Mouse (Mus musculus) cerebral cortex, adult 2 months (tissue): Measurements from ENCODE around the gene Cbx2.

Source experiments
- WGBS: fragments of 180-500 bp; shearing (Covaris S2); methylation state at CpG from one replicate; pipeline ENCODE4 v1.1.7; 2018; 5-methylcytosine and 5-hydroxymethylcytosine counted together

Cbx2 gene

DNA sequence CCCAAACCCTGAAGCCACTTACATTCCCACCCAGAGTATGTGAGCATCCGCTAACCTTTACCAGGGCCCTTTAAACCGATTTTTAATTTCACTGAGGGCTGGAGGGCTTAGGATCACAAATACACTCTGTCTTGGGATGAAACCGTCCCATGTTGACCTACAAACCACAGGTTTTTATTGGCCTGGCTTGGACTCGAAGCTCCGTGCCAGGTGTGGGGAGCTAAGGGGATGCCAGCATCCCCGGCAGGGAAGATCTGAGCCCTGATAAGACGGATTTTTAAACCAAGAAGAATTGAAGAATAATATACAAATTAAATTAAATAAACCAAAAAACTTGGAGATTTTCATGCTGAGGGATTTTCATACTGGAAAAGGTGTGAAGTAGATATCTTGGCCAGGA is 8.3 kb upstream of the Cbx2 start:
- 85% methylated on average over 7 of the region's 7 CpGs for WGBS

DNA sequence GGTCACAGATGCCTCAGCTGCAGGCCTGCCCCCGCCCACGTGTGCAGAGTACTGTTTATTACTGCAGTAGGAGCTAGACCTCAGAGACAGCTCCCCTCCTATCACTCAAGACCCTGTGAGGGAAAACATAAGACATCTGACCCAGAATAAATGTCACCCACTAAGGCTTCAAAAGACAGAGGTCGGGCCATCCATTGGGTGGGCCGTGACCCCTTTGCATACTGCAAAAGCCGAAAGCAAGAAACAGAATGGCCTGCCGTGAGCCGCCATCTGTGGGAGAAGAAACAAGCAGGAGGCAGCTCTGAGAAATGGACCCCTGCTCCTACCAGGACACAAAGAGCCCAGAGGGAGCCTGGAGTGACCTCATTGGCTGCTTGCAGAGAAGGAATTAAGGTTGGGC is 5.3 kb upstream of the Cbx2 start:
- WGBS = 81% methylated on average over 7 of the region's 7 CpGs

DNA sequence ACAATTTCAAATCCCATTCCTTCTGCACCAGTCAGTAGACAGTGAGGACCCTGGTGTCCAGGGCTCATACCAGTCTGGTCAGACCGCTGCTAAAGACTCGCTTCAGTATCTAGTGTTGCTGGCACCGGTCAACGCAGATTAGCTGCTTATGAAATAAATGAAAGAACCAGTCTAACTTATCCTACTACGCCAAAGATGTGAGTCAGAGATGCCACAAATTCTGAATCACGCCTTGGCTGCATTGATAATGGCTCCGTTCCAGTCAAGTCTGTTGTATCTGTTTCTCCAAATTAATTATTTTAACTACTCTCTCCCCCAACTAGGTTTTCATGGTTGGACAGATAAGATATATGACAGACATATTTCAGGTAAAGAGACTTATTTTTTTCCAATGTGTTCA is 1.6 kb upstream of the Cbx2 start:
- WGBS = 65% methylated on average over 7 of the region's 7 CpGs

DNA sequence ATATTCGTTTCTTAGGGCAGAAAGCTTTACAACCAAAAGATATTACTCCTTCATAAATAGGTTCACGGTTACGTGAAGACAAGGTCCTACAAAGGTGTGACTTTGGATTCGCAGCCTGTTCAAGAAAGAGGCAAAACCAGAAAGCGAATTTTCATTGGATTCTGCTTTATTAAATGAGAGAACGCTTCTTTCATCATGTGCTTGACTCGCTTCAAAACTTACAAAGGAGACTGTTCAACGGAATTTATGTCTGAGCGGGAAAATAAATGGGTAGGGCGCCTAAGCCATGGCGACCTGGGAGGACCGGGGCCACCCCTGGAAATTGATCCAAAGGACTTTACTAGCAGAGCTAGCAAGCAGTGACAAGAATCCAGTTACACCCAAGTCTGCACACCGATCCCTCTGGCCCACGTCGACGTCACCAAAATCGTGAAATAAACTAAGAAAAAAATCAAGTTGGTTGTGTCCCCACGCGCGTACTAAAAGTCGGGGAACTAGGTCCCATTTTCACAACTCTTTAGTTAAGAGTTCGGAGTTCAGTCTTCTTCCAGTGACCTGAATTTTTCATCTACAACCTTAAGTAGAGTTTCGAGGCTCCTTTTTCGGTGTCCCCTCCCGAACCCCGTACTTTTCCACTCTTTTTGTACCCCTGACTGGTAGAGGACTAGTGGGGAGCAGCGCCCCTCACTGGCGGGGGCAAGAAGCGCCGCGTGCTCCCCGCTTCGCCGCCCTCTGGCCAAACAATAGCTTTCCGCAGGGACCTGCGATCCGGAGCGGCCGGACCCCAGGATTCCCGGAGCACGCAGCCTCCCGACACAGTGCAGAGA is 481 bp upstream of the Cbx2 start:
- WGBS = 3% methylated on average over 42 of the region's 42 CpGs

DNA sequence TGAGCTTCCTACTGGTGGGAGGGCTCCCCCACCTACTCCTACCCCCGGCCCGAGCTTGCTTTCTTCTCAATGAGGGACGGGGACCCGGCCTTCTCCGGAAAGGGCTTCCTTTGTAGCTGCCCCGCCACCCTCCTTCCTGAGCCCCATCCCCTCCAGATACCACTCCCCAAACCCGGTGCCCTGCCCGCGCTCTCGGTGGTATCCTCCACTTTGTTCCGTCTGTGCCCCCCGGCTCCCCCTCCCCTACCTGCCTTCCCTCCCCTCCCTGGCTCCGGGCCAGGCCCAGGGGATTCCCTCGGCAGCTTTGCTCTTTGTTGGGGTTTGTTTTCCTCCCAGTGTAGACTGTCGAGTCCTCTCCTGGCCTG is 836 bp downstream of the Cbx2 start:
- WGBS = 3% methylated on average over 15 of the region's 15 CpGs

DNA sequence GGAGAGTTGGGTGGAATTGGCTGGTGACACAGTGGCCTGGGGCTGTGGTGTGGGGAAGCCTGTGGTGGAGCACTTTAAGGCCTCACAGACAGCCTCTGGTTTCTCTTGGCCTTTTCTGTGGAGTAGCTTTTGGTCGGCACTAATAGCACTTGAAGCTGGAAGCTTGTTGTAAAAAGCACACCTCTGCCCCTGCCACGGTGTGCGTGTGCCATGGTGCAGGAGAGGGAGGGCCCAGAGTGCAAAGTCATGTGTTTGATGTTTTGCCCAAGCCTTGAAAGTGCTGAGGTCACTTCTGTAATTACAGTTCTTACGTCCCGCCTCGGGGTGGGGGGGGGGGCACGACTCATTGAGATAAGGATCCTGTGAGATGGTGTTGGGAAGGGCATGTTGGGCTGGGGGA is 1.5 kb downstream of the Cbx2 start:
- WGBS = 36% methylated on average over 7 of the region's 7 CpGs

DNA sequence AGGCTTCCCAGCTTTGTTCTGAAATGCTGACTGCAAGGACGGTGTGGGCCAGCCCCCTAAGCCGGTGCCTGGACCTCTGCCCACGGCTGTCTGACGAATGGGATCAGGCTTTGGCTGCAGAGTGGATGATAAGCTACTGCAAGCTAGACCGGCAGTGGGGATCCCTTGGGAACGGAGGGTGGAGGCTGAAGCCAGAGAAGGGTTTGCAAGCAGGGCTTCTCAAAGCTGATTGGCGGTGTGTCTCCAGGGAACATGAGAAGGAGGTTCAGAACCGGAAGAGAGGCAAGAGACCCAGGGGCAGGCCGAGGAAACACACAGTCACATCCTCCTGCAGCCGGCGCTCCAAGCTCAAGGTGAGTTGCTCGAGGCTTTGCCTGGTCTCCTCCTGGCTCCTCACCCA is 3.4 kb downstream of the Cbx2 start:
- WGBS = 72% methylated on average over 12 of the region's 12 CpGs

DNA sequence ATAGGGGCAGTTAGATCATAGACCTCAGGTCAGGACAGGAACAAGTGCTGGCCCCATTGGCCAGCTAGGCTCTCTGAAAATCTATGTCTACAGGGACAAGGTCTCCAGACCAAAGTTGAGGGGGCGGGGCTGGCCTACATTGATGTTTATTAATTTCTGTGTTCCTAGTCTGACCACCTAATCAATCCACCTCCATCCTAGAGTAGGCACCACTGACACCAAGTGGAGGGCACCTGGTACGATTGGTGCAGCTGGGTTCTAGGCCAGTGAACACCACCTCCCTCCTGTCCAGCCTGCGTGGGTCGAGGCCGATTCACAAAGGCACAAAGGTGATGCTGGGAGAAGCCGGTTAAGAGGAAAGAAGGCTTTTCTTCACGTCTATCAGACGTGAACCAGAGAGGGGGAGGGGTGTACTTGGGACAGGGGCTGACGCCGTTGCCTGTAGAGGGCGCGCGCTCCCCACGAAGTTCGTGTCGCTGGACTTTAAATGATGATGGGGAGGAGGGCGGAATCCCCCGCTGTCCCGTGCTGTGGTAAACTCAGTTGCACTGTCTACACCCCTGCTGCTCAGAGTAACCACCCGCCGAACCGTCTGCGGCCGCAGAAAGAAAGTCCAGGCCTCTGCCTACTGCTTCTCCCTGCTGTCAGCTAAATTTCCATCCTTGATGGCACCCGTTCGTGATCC is 11.3 kb downstream of the Cbx2 start:
- 7% methylated on average over 26 of the region's 26 CpGs for WGBS

DNA sequence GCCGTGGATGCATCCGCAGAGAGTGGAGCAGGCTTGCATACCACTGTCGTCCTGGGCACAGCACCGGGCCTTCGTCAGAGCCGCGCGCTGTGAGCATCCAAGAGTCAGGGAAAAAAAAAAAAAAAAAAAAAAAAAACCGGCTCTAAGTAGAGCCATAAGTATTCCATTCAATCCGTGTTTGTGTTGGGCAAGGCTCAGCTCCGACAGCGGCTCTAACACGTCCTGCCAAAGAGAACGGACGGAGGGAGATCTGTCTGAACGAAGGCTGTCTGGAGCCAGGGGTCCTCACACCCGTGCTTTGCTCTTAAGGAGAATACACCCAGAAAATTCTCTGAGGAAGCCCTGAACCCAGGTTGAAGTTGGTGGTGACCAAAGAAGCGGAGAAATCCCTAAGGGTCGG is 11.9 kb downstream of the Cbx2 start:
- WGBS = 27% methylated on average over 19 of the region's 19 CpGs

DNA sequence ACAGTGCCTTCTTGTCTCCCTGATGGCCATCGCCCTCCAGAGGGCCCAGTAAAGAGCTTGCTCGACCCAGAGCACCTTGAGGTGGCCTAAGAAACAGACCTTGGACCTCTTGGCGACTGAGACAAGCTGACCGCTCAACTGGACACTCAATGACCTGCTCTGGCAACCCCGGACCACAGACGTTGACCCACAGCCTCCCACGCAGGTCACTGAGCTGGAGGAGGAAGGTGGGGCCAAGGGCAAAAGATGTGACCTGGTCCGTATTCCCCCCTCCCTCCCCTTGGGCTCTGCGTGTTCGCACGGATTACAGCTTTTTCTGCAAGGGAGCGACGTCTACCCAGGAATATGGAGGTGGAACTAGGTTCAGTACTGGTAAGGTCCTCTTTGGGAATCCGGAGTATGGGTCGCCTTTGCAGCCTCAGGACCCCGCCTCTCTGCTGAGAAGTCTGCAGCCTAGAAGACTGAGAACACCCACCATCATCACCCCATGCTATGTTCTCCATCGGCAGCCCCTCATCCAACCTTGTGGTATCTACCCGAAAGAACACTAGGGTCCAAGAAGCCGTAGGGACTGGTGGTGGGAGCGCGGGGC is 12.4 kb downstream of the Cbx2 start:
- 28% methylated on average over 21 of the region's 21 CpGs for WGBS

DNA sequence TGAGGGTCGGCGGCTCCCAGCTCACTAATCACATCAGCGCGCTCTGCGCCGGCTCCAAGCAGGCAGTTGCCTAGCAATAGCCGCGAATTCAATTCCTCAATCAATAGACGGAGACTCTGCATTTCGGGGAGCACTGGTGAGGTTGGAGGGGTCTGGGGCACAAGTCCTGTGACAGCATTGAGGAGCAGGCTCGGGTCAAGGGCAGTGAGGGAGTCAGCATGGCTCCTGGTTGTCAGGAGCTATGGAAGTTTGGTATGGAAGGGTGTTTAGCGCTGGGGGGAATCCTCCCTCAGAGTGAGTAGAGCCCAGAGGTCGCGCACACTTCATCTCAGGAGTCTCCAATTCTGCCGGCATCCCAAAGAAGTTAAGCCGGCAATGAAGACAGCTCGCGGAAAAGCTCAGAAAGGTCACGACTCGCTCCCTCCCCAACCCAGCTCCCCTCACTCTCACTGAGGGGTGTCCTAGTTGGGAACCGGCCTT is 13.0 kb downstream of the Cbx2 start:
- WGBS = 44% methylated on average over 21 of the region's 21 CpGs

DNA sequence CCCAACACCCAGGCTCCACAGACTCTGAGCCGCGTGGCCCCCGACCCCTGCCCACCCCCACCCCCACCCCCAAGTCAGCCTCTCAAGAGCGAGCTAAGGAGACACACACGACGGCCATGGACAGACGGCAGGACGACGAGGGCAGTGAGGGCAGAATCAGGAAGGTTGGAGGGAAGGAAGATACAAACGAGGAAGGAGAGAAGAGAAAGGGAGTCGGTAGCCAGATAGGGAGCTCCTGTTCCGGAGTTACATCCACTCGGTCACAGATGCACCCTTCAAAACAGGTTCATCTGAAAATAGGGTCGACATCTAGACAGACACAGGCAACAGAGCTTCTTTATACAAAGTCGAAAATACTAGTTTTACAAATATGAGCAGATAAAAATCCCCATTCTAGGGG is 13.7 kb downstream of the Cbx2 start:
- 52% methylated on average over 15 of the region's 15 CpGs for WGBS

DNA sequence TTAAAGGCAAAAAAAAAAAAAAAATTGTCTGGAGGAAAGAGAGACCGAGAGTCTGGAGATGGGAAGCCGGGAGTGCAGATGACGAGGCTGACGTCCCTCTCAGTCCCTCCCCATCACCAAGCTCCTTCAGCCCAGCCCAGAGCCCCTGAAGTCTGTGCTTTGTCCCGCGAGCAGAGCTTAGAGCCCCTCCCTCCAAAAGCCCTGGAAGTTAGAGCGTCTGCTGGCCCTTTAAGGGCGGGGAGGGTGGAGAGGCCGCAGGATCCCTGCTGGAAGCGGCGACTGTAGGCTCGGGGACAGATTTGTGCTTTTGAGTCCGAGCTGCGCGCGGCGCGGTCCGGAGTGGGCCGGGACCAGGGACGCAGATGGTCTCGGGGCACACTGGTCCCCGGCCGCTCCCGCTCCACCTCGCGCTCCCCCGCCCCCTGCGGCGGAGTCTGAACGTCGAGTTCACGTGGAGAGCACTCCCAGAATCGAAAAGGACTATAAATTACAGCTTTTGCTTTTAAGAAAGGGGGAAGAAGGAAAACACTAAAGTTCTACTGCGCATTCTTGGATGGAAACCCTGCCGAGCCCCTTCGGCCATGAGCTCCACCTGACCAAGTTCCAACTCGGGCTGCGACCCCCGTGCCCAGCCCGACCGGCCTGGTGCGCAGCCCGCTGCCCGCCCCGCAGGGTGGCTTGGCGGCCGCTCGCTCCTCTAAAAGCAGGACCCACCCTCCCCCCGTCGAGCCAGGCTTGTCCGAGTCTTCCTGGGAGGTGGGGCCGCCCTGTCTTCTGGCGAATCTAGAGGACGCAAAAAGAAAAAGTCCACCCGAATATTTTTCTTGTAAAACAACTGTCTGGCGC is 14.4 kb downstream of the Cbx2 start:
- WGBS = 28% methylated on average over 57 of the region's 57 CpGs

DNA sequence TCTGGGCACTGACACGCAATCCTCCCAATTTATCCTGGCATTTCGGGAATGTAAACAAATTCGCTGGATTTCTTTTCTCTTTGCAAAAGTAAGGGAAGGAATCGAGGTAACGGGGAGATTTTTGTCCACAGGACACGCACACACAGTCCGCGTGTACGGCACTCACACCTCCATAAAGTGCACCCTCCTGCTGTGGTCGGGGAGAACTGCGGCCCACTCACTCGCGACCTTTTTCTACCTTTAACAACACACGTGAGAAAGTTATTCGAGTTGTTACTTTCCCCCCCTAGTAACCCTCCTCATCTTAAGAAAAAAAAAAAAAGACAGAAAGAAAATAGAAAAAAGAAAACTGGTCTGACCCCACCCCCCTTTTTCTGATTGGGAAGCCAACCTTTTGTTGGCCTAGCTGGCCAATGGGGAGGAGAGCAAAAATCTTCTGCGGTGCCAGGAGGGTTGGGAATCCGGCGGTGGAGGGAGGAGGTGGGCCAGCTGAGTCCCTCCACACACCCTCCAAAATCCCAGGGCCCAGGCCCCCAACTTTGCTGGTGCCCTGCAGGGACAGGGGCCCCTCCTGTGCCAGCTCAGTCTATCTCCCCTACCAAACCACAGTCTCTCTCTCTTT is 15.1 kb downstream of the Cbx2 start:
- 62% methylated on average over 18 of the region's 18 CpGs for WGBS

DNA sequence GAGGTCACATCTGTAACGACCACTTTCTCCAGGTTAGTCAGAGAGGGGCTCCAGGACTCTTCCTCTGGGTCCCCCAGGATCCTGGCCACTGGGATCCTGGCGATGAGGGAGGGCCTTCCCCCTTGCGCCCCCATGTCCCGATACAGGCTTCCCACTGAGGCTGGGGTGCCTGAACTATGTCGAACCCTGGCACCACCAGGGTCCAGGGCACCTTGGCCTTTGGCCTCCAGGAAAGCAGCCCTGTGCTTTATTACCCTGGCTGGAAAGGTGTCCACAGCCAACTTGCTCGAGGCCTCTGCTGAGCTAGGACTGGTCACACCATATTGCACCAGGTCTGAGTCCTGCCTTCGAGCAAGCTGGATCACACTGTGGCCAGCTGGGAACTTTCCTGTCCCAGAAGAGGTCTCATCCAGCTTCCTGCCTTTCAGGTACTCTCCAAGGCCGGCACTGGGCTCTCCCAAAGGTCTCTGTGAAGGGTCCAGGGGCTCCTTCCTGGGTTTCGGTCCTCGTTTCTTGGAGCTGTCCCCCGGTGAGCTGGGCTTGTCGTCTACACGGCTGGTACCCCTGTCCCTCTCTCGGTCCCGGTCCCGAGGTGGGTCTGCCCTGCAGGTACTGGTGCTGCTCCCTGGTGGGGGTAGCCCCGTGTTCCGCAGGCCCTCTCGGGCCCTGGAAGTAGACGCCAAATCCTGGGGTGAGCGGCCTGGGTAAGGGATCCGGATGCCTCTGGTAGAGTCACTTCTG is 16.2 kb downstream of the Cbx2 start:
- 76% methylated on average over 22 of the region's 22 CpGs for WGBS

DNA sequence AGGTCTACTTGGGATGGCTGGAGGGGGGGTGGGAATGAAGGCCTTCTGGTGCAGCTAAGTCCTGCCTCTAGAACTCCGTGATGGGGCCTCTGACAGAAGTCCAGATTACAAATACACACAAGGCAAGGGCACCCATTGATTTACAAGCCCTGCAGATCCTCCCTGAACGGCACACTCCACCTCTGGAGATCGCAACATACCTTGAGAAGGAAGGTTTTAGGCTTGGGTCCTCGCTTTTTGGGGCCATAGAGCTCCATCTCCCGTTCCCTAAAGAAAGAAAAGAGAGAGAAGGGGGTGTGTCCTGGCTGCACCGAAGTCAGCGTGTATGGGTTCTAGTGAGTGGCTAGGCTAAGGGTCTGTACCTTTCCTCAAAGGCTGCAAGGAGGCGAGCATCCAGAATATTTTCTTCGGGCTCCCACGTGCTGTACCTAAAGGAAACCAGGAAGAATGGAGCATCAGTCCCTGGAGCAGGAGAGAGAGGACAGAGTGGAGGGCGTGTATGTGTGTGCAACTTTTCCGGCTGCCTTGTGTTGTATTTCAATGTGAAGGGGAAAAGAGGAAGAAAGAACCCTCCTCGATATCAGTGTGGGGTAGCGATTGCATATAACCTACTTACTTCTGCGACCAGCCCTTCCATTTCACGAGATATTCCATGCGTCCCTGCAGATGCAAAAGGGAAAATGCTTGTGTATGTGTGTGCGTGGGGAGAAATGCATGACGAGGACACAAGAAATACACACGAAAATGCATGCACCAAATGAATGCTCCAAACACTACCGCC is 17.2 kb downstream of the Cbx2 start:
- WGBS = 19% methylated on average over 21 of the region's 21 CpGs

DNA sequence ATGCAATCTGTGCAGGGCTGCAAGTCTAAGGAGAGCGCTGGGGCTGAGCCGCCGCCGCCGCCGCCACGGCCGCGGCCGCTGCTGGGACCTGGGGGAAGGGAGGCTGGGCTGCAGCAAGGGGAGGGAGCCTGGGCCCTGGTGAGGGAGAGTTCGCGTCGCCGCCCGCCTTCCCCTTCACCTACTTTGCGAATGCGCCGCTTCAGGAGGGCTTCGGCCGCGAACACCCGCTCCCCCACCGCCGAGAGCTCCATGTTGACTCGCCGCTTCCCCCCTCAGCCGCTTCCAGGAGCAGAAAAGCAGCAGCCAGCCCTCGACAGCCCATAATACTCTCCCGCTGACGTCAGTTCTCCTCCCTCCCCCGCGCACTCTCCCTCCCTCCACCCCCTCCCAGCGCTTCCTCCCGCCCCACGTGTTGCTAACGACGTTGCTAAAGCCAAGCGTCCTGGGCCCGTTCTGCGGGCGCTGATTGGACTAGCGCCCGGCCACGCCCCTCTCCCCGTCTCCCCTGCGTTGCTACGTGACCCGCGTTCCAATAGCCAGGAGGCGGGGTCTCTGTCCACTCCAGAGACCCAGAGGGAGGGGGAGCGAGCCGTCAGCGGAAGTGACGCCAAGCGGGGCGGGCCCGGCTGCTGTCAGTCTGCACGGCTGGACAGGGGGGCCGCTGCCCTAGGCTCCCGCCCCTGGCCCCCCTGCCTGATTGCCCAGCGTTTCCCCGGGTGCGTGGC is 18.0 kb downstream of the Cbx2 start, which contains the start of gene Cbx8:
Cbx8 (minus strand) TSS at position 370 of the 725 bp plus-strand sequence.
- WGBS = under 1% methylated on average over 62 of the region's 63 CpGs

DNA sequence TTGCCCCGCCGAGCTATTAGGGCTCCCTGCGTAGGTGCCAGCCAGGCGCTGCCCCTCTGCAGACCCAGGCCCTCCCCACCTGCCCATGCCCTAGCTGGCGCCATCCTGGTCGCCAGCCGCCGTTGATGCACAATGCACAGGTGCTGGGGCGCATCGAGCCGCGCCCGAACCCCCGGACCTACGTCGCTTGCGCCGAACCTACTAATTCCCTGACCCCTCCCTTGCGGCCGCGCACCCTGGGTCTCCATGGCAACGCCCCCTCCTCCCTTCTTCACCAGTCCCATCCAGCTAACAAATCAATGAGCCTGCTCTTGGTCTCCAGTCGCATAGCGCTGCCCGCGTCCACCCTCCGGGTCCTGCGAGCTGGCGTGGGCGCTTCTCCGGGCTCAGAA is 18.6 kb downstream of the Cbx2 start:
- WGBS = under 1% methylated on average over 31 of the region's 31 CpGs

DNA sequence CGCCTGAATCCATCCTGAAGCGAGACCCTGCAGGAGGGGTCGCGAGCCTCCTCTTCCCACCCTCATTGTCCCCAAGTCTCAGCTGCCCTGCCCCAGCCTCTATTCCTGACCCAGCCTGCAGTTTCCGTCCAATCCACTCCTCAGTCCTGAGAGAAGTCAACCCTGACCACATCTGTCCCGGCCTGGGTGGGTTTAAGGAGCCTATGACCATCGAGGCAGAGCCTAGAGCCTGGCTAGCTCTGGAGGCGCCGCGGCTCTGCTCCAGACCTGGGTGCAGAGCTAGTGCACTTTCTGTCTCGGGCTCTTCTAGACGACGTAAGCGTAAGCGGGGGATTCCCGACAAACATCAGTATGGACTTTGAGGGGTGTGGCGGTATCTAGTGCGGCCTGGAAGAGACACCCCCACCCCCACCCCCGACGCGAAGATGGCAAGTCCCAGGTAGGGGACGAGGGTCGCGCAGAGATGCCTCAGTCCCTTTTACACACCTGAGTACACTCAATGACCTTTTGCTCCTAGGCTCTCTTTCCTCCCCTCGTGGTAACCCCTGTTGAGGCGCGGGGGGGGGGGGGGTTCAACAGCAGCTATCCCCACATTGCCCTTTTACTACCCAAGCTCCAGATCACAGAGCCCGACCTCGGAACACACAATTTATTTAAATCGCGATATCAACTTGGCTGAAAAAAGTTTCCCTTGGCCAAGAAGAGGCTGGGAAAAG is 19.1 kb downstream of the Cbx2 start:
- 2% methylated on average over 31 of the region's 31 CpGs for WGBS
